Mouse (Mus musculus): ENCODE data around the gene Zfp746. TPM values are rescaled to one million over a fixed set of nuclear protein-coding genes. Genes with fewer than 3 reads are reported as not detected.

Zfp746 gene
- total RNA-seq, 2 experiments from 2014 or later = 29.7 to 30.2 TPM

DNA sequence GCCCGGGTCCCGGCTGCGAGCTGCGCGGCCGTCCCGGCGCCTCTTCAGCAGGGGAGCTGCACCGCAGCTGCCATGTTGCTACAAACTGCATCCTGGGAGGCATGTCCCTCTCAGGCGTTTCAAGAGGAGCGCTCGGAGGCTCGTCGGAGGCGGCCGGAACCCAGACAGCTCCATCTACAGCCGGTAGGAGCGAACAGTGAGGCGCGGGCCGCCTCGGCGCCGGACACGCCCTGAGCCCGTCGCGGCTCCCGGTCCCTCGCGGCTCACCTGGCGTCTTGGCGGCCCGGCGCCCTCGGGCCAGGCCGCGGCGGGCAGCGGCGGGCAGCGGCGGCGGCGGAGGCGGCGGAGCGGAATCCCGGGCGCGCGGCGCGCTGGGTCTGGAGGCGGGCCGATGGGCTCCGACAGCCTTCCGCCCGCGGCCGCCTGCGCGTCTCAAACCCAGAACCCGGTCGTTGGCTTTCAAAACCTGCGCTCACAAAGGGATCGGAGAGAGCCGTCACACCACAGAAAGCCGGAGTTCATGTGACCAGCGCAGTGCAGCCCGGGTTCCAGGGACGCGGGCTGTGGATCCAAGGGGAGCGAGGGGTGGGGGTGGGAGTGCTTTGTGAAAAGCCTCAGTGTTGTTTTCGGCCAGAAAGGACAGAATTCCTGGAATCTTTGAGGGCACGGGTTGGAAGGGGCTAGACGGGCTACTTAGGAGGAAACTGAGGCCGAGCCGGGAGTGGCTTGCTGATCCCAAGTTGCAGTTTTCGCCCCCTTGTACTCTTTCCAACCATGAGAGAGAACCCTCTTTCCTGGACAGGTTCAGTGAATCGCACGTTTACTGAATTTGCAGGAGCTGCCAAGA is 37.7 kb downstream of the Zfp746 start, which contains the start of gene Zfp777:
Zfp777 (minus strand) TSS at position 486 of the 847 bp plus-strand sequence.
- intact Hi-C loops (cut with DNase I) = loop anchor here (5.0 kb wide), 1 partner anchor 39 kb away; the partner anchor contains the start of gene Zfp746
- DNase-seq (ENCODE audit: low spot score in 2 of 2) = peak; percentile 77 to 82

GRCm38 (mm10) chr6:48047450-48048351 is 38.7 kb downstream of the Zfp746 start:
- intact Hi-C loops (cut with DNase I) = loop anchor here (5.0 kb wide), 1 partner anchor 40 kb away; the partner anchor contains the start of gene Zfp746
- DNase-seq (ENCODE audit: low spot score in 2 of 2) = peak in 1 of 2 experiments; percentile 18

DNA sequence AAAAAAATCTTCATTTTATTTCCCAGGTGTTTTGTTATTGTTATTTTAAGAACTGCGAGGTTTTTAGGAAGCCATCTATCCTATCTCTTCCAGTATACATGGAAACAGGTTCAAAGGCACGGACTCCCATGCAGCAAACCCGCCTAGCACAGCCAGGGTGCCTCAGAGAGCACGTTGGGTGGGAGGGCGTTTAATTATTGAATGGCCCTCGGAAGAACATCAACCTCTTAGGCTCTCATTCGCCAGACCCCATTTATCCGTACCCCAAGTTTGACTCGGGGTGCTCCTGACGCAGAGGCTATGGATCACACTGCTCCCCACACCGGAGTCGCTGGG is 39.3 kb downstream of the Zfp746 start:
- intact Hi-C loops (cut with DNase I) = loop anchor here (5.0 kb wide), 1 partner anchor 40 kb away; the partner anchor contains the start of gene Zfp746
- DNase-seq (ENCODE audit: low spot score in 2 of 2) = peak in 1 of 2 experiments; percentile 7

DNA sequence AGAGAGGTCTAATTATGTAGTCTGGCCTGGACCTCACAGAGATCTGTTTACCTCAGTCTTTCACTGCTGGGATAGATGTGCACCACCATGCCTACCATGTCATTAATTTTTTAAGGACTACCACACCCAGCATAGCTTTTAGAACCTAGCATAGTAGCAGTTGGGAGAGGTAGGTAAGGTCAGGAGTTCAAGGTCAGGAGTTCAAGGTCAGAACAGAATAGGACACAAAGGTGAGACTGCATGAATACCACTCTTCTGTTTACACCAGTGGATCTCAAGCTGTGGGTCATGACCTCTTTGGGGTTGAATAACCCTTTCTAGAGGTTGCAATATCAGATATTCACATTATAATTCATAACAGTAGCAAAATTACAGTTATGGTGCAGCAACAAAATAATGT is 53.7 kb downstream of the Zfp746 start:
- intact Hi-C loops (cut with DNase I) = no loop called here

DNA sequence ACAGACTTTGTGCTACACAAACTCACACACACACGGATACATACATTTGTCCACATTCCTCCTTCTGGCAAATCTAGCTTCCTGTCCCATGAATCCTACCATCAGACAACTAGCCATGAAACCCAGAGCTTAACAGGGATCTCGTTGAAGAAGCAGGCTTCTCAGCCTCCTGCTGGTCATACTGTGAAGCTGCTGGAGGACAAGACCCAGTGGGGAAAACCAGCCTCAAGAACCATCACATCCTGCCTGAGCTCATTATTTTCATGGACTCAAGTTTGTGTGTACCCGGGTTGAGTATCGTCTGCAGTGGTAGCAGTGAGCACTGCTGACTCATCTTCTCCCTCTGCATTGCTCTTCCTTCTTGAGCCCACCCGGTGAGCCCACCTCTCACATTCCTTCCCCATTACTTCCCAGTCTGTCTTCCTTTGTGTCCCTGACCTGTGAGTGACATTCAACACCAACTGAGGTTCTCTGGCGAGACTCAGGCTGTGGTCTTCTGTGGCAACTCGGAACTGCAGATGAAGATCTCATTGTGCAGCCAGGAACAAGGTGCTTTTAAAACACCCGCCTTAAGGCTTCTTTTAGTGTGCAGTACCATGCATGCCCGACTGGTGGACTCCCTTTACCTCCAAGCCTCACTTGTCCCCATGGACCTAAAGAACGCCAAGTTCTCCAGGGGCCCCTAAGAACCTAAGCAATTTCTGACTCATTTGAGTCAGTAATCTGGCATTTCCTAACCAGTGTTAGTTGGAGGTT is 60.3 kb downstream of the Zfp746 start:
- DNase-seq (ENCODE audit: low spot score in 2 of 2) = no peak
- intact Hi-C loops (cut with DNase I) = no loop called here

More for the DNA sequence above, 53.7 kb downstream of the Zfp746 start:
- DNase-seq (ENCODE audit: low spot score in 2 of 2) = no peak

DNA sequence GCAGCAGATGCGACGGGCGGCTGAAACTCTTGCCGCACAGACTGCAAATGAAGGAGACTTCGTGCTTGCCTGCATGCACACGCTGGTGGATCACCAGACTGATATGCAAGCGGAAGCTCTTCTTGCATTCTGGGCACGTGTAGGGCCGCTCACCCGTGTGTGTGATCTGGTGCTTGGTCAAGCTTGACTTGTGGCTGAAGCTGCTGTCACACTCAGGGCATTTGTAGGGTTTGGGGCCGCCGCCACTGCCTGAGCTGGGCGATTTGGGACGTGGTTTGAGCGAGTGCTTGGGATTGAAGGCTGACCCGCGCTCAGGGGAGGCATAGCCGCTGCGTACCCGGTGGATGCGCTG is 61.4 kb downstream of the Zfp746 start:
- no peak for DNase-seq (ENCODE audit: low spot score in 2 of 2)
- intact Hi-C loops (cut with DNase I) = loop anchor here (5.0 kb wide), 1 partner anchor 62 kb away; the partner anchor contains the start of gene Zfp746

GRCm38 (mm10) chr6:48024330-48024993 is 61.9 kb downstream of the Zfp746 start:
- DNase-seq (ENCODE audit: low spot score in 2 of 2) = no peak
- intact Hi-C loops (cut with DNase I) = loop anchor here (5.0 kb wide), 1 partner anchor 63 kb away; the partner anchor contains the start of gene Zfp746

DNA sequence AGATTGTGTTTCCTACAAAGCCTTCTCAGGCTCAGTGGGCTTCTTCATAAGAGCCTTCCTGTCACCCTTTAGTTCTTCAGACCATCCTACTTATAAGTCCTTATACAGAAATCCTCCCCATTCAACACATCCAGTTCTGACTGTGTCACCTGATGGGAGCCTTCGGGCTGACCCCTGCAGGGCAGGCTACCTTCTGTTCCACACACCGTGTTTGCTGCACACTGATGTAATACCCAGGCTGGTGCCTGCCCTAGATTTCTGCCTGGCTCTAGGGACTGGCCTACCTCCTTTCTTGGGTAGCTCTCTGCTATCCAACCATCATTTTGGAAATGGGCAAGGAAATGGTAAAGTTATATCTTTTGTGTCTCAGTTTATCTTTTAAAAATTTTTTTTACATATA is 63.7 kb downstream of the Zfp746 start:
- DNase-seq (ENCODE audit: low spot score in 2 of 2) = no peak
- intact Hi-C loops (cut with DNase I) = loop anchor here (5.0 kb wide), 1 partner anchor 65 kb away; the partner anchor contains the start of gene Zfp746

- intact Hi-C loops (cut with DNase I) = loop anchor here (5.0 kb wide), 1 partner anchor 66 kb away; the partner anchor contains the start of gene Zfp746
- no peak for DNase-seq (ENCODE audit: low spot score in 2 of 2)
Measured at GRCm38 (mm10) chr6:48021678-48022077, 64.7 kb downstream of the Zfp746 start.

- DNase-seq (ENCODE audit: low spot score in 2 of 2) = peak in 1 of 2 experiments; percentile 39
- intact Hi-C loops (cut with DNase I) = loop anchor here (5.0 kb wide), 1 partner anchor 67 kb away; the partner anchor contains the start of gene Zfp746
Measured at GRCm38 (mm10) chr6:48020006-48020405, 66.4 kb downstream of the Zfp746 start.

DNA sequence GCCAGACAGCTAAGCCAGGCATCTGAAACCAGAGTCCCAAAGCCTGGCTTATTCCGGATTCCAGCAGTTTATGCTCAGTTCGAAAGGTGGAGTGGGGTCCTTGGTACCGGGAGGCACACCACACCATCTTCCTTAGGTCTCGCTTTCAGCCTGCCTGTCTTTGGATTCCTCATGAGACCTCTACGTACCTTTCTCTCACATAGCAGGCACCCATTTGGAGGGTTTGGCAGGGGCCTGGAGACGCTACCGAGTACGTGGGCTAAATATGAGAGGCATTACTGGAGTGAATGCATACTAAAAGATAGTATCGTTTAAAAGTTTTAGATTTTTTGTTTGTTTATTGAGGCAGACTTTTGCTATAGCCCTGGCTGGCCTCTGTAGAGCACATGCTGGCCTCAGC is 69.6 kb downstream of the Zfp746 start:
- intact Hi-C loops (cut with DNase I) = no loop called here
- no peak for DNase-seq (ENCODE audit: low spot score in 2 of 2)

DNA sequence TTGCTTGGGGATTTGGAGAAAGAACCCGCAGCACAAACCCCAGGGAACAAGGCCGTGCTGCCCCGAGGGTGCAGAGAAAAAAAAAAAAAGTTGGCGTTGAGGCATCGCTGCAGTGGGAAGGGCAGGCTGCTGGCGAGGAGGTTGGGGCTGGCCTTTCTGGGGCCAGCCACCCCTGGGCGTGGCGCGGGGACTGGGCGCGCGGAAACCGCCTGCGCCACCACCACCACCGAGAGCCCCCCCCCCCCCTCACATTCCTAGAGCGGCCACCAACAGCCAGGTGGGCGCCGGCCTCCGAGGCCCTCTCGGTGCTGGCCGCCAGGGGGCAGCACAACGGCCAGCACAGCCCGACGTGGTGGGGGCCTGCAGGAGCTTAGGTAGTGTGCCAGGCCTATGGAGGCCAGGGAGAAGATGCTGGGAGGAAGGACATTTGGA is 70.3 kb downstream of the Zfp746 start:
- DNase-seq (ENCODE audit: low spot score in 2 of 2) = peak; percentile 67 to 79
- intact Hi-C loops (cut with DNase I) = no loop called here

Small RNAs within 50 kb of the gene (microRNA-seq; reads per million reads assigned to microRNA genes)
- 0.26 to 0.34 reads per million in 2 experiments for gene Gm24563

Other genes with a start within 250 kb of the Zfp746 start
- gene Zfp282, start 209.4 kb downstream of the Zfp746 start, total RNA-seq (2021) = 10 to 100 TPM; 24.5 to 26.0 TPM
- gene Zfp212, start 166.1 kb downstream of the Zfp746 start, total RNA-seq (2021) = 10 to 100 TPM; 13.6 to 16.4 TPM
- gene Zfp956, start 133.2 kb downstream of the Zfp746 start, total RNA-seq (2021) = 10 to 100 TPM; 19.8 to 21.9 TPM
- gene Zfp777, start 37.7 kb downstream of the Zfp746 start, total RNA-seq (2021) = 10 to 100 TPM; 30.8 to 41.9 TPM

Measured in left cerebral cortex, postnatal 14 days (tissue).